Mouse (Mus musculus): ENCODE data around the gene Defa34.
"Not testable (repeated sequence)": the region's sequence is repeated elsewhere in the genome, so short reads cannot be mapped to it uniquely, and the experiment has no call there.

Gene Defa34

GRCm38 (mm10) chr8:21665497-21665896, at the start of gene Defa34:
Defa34 (plus strand) TSS chr8:21665797.
- ATAC-seq (ENCODE audit: insufficient number of reproducible peaks, low FRiP score, low TSS enrichment): not testable (repeated sequence)

- not testable (repeated sequence) for ATAC-seq (ENCODE audit: insufficient number of reproducible peaks, low FRiP score, low TSS enrichment)
Observed at GRCm38 (mm10) chr8:21617883-21618282, 47.7 kb upstream of the Defa34 start, which contains the start of gene Defa26. Defa26 (plus strand) TSS chr8:21618183.

GRCm38 (mm10) chr8:21655480-21655879, 10.1 kb upstream of the Defa34 start, which contains the start of gene Defa17:
Defa17 (plus strand) TSS chr8:21655780.
- not testable (repeated sequence) for ATAC-seq (ENCODE audit: insufficient number of reproducible peaks, low FRiP score, low TSS enrichment)

- not testable (repeated sequence) for ATAC-seq (ENCODE audit: insufficient number of reproducible peaks, low FRiP score, low TSS enrichment)
Observed at GRCm38 (mm10) chr8:21703545-21703944, 37.9 kb downstream of the Defa34 start, which contains the start of gene AY761184. AY761184 (minus strand) TSS chr8:21703645.

All from cerebellum, adult (tissue).